Mouse (Mus musculus): Measurements from ENCODE around the gene Stxbp6.

Gene Stxbp6

GRCm38 (mm10) chr12:44996274-44996673 lies 78.2 kb downstream of the Stxbp6 start:
- no peak for DNase-seq (ENCODE audit: low spot score)

- DNase-seq (ENCODE audit: low spot score) = no peak
Measured at GRCm38 (mm10) chr12:44993391-44993790, 81.1 kb downstream of the Stxbp6 start.

- DNase-seq (ENCODE audit: low spot score) = no peak
Measured at GRCm38 (mm10) chr12:44992847-44993246, 81.7 kb downstream of the Stxbp6 start.

GRCm38 (mm10) chr12:44990379-44990778 lies 84.1 kb downstream of the Stxbp6 start:
- no peak for DNase-seq (ENCODE audit: low spot score)

- DNase-seq (ENCODE audit: low spot score) = no peak
Measured at GRCm38 (mm10) chr12:44989011-44989410, 85.5 kb downstream of the Stxbp6 start.

GRCm38 (mm10) chr12:44987762-44988161 lies 86.7 kb downstream of the Stxbp6 start:
- DNase-seq (ENCODE audit: low spot score) = no peak

- no peak for DNase-seq (ENCODE audit: low spot score)
Measured at GRCm38 (mm10) chr12:44979316-44979848, 95.1 kb downstream of the Stxbp6 start.

- no peak for DNase-seq (ENCODE audit: low spot score)
Measured at GRCm38 (mm10) chr12:44975266-44975665, 99.2 kb downstream of the Stxbp6 start.

- no peak for DNase-seq (ENCODE audit: low spot score)
Measured at GRCm38 (mm10) chr12:44971477-44971876, 103.0 kb downstream of the Stxbp6 start.

GRCm38 (mm10) chr12:44967448-44967847 lies 107.1 kb downstream of the Stxbp6 start:
- DNase-seq (ENCODE audit: low spot score) = no peak

GRCm38 (mm10) chr12:44957474-44957873 lies 117.0 kb downstream of the Stxbp6 start:
- no peak for DNase-seq (ENCODE audit: low spot score)

GRCm38 (mm10) chr12:44953121-44953520 lies 121.4 kb downstream of the Stxbp6 start:
- DNase-seq (ENCODE audit: low spot score) = no peak

GRCm38 (mm10) chr12:44952072-44952471 lies 122.4 kb downstream of the Stxbp6 start:
- DNase-seq (ENCODE audit: low spot score) = no peak

- no peak for DNase-seq (ENCODE audit: low spot score)
Measured at GRCm38 (mm10) chr12:44950559-44950958, 124.0 kb downstream of the Stxbp6 start.

- DNase-seq (ENCODE audit: low spot score) = no peak
Measured at GRCm38 (mm10) chr12:44947823-44948222, 126.7 kb downstream of the Stxbp6 start.

GRCm38 (mm10) chr12:44940325-44940724 lies 134.2 kb downstream of the Stxbp6 start:
- no peak for DNase-seq (ENCODE audit: low spot score)

GRCm38 (mm10) chr12:44939106-44939505 lies 135.4 kb downstream of the Stxbp6 start:
- DNase-seq (ENCODE audit: low spot score) = no peak

- no peak for DNase-seq (ENCODE audit: low spot score)
Measured at GRCm38 (mm10) chr12:44932954-44933353, 141.6 kb downstream of the Stxbp6 start.

GRCm38 (mm10) chr12:44931716-44932115 lies 142.8 kb downstream of the Stxbp6 start:
- DNase-seq (ENCODE audit: low spot score) = no peak

GRCm38 (mm10) chr12:44928456-44928855 lies 146.1 kb downstream of the Stxbp6 start:
- DNase-seq (ENCODE audit: low spot score) = no peak

- DNase-seq (ENCODE audit: low spot score) = no peak
Measured at GRCm38 (mm10) chr12:44925901-44926300, 148.6 kb downstream of the Stxbp6 start.

- DNase-seq (ENCODE audit: low spot score) = no peak
Measured at GRCm38 (mm10) chr12:44923273-44923672, 151.2 kb downstream of the Stxbp6 start.

- DNase-seq (ENCODE audit: low spot score) = no peak
Measured at GRCm38 (mm10) chr12:44922241-44922640, 152.3 kb downstream of the Stxbp6 start.

- no peak for DNase-seq (ENCODE audit: low spot score)
Measured at GRCm38 (mm10) chr12:44919613-44920012, 154.9 kb downstream of the Stxbp6 start.

GRCm38 (mm10) chr12:44918929-44919328 lies 155.6 kb downstream of the Stxbp6 start:
- no peak for DNase-seq (ENCODE audit: low spot score)

Data from T-cell, adult 2 months (primary cell).